Mouse (Mus musculus): ENCODE data around the gene Mon2.

Gene Mon2

DNA sequence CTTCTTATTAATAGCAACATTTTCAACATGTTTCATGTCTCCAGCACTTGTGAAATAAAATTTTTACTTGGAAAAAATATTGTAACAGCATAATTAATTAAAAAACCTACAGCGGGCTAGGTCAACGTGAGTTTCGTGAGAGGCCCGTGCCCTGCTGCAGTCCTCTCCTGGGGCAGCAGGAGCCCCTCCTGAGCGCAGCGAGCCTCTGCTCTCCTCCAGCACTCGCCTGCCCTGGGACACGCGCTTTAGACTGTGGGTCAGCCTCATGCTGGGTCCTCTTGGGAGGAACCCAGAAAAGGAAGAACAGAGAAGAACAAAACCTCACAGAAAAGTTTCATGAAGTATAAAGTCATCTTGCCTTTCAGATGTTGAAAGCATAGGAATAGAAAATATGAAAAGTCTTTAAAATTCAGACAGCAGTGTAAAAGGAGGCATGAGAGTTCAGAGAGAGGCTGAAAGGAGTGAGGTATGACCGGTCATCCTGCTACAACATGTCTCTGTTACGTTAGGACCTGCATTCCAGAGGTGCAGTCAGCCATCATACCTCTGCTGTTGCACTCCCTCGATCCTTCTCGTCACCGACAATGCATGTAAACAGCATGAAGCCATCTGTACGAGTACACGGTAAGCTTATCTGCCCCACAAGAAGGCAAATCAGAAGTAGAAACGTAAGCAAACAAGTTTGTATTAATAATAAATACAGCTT is 81.8 kb downstream of the Mon2 start:
- CTCF ChIA-PET: no interaction called here

DNA sequence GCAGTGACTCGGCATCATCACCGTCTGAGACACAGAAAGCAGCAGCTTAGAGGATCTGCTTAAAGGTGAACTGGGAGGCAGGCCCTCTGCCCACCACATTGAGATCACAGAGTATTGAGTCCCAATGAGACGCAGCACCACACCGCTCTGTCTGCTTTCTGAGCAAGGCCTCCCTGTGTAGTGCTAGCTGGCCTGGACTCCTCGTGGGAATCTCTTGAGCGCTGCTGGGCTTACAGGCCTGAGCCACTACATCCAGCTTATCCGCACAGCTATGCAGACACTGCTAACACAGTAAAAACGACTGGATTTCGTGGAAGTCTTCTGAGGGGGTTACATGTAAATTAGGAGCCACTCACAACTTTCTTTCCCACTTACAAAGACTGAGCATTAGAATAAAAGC is 84.7 kb downstream of the Mon2 start:
- CTCF ChIA-PET: interaction anchor here (0.6 kb wide), 1 partner anchor 193 kb away, joined by 7 read pairs; no protein-coding TSS in a partner anchor

DNA sequence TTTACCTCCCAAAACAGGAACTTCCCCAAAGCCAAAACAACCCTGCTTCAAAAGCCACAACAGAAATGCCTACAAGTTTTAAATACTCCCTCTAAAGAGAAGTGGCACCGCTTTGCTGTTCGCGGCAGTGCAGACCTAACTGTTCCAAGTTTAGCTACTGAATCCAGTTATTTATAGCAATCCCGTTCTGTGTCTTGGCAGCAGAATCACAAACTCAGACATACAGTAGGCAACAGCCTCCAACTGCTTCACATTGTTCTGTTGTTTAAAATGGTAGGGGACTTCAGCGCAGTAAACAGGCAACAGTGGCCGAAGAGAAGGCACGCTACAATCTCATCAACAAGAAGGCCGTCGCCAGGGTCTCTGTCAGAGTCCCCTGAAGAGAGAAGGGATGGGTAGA is 85.3 kb downstream of the Mon2 start:
- CTCF ChIA-PET: interaction anchor here (0.6 kb wide), 1 partner anchor 192 kb away, joined by 7 read pairs; no protein-coding TSS in a partner anchor

DNA sequence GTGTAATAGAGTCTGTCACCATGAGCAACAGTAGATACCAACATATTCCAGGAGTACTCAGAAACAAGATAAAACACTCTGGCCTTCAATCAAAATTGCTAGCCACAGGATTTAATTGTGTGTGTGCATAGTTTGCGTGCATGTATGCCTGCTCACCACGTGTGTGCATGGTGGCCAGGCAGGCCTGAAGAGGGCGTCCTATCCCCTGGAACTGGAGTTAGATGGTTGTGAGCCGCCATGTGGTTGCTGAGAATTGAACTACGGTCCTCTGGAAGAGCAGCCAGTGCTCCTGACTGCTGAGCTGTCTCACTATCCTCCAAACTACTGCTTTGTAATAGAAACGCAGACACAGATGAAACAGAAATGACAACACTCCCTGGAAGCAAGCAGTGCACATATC is 85.7 kb downstream of the Mon2 start:
- CTCF ChIA-PET: no interaction called here

DNA sequence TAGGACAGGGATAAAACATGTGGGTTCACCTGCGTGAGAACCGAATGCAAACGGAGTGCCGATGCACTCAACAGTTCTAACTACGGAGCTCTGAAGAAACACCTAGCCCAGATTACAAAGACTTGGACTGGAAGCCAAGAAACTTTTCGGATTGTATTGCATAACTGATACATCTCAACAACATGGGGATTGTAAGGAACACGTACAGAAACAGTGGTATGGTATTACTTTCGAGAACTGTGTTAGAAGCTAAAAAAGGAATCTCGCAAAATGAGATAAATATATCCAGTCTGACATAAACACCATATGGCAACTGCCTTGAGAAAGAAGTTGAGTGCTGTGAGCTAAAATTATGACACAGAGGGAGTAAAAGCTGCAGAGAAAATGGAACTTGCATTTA is 86.4 kb downstream of the Mon2 start:
- CTCF ChIA-PET: no interaction called here

DNA sequence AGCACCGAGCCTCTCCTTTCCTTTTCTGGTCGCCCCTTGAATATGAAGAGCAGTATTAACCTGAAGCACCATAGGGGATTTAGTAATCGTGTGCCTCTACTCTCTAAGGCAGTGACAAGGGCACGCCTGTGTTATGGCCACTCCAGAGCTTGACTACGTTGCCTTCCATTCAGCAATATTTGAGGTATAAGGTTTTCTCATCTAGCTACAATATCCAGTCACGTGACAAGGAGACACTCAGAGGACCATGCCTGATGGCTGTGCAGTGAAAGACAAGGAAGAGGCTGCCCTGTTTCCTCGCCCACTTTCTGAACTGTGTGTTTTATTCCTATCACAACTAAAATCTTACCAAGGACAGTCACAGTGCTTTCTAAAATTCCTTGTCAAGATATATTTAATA is 87.9 kb downstream of the Mon2 start:
- CTCF ChIA-PET: no interaction called here

DNA sequence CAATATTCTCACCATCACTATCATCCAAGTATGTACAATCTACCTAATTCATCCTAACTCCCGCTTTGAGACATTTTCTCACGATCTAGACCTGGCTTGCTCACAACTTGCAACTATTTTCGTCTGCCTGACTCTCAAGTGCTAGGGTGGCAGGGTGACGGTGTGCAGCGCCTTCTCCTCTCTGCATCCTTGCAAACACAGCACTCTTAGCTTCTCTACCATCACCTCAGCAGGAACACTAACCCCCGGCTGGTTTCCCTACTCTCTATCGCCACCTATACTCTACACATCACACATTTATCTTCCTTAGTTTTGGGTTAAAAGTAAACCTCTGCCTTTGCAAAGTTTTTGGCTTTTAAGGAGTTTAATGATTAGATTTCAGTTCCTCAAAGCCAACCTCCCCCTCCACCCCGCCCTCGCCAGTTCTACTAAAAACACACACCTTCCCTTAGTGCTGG is 88.6 kb downstream of the Mon2 start:
- CTCF ChIA-PET: interaction anchor here (0.6 to 0.8 kb wide), 2 partner anchors 12 to 180 kb away, joined by 3 read pairs; no protein-coding TSS in a partner anchor

DNA sequence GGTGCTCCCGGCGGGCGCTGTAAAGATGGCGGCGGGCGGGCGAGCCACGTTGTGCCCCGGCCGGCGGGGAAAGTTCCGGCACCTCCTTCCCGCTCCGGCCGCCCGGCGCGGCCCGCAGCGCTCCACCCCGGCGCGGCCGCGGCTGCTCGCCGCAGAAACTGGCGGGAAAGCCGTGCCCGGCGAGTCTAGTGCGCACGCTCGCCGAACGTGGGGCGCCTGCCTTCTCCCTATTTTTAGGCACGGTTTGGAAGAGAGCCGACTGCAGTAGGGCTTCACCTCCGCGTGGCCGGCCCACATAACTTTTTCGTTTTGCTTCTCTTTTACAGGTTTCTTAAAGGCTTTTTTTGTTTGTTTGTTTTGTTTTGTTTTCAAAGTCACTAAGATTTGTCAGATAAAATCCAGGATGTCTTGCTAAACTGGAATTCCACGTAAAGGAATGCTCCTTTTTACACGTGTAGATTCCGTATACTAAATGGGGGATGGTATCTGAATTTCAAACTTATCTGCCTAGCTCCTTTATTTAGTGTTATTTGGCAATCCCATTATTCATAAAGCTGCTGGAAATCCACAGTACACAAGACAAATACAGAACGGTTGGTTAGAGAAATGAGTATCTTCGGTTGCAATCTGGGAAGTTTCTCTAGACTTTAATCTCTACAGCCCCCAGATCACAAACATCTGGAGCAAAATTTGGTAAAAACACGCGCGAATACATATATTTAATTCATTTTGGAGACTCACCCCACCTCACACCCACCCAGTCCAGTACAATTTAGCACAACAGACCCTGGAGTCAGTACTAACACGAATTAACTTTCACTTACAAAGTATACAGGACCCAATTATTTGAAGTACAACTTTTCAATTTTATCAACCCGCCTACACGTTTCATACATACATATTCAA is 89.7 kb downstream of the Mon2 start:
- CTCF ChIA-PET: interaction anchor here (0.7 kb wide), 1 partner anchor 31 kb away, joined by 3 read pairs; no protein-coding TSS in a partner anchor

DNA sequence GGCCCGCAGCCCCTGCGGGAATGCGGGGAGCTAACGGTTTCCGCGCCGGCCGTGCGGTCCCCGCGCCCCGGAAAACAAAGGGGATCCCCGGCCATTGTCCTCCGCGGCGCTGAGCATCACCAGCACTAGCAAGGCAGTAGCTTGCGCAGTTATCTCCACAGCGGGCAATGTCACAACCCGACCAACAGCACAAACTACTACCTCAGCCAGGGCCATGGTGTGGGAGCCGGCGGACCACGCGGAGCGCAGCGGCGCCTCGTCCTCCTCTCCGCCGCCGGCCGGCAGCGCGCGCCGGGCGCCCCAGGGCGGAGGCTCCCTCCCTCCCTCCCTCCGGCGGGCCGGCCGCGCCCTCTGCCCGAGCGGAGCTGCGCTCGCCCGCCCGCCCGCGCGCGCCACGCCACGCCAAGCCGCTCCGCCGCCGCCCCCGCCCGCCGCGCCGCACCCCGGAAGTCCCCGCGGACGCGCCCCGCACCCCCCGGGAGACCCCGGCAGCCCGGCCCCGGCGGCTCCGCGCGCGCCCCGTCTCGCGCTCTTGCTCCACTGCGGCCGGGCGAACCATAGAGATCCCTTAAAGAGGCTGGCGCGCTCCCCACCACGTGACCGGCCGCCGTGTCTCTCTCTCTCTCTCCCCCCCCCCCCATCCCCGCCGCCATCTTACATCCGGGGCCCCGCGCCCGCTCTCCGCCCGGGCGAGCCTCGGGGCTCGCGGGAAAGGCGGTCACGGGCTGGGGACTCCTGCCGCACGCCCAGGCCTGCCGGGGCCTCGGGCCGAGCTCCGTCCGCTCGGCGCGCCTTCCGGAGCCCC is 90.6 kb downstream of the Mon2 start:
- CTCF ChIA-PET: interaction anchor here (0.7 kb wide), 1 partner anchor 32 kb away, joined by 3 read pairs; no protein-coding TSS in a partner anchor

DNA sequence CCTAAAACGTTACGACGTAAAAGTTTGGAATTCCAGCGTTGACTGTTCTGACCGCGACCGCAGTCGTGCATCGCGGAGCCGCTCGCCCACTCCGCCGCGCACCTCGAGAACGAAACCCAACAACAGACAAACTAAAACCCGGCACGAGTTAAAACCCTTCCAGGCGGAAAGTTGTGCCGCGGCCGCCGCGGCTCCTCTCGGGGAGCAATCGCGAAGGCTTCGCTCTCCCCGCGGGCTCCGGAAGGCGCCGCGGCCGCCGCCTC is 91.1 kb downstream of the Mon2 start:
- CTCF ChIA-PET: no interaction called here

DNA sequence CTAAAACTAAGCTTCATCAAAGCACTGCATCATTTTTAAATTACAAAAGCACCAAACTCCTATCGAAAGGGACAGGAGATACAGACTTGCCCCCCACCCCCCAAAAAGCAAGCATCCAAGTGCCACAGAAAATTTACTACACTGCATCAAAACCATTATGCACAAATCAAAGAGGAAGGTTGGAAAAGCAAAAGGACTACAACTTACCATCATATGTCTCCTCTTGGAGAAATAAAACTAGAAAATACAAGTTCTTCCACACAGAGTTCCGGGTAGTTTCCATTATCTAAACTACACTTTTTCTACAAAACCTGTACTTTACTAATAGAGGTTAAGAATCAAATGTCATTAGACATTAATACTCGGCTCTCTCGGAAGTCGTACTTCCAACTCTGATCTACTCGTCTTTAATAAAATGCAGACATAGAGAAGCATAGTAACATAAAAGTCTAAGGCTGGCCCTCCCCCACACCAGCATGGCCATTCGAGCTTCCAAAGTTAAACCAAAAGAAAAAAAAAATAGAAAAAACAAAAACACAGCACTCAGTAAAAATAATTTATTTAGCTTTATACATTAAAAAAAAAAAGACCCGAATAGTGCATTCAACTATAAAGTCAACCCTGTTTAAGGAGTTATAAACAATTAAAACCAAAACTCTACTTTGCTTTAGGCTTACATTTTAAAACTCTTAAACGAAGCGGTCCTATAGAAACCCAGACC is 91.6 kb downstream of the Mon2 start:
- CTCF ChIA-PET: interaction anchor here (0.5 kb wide), 1 partner anchor 202 kb away, joined by 3 read pairs; no protein-coding TSS in a partner anchor

DNA sequence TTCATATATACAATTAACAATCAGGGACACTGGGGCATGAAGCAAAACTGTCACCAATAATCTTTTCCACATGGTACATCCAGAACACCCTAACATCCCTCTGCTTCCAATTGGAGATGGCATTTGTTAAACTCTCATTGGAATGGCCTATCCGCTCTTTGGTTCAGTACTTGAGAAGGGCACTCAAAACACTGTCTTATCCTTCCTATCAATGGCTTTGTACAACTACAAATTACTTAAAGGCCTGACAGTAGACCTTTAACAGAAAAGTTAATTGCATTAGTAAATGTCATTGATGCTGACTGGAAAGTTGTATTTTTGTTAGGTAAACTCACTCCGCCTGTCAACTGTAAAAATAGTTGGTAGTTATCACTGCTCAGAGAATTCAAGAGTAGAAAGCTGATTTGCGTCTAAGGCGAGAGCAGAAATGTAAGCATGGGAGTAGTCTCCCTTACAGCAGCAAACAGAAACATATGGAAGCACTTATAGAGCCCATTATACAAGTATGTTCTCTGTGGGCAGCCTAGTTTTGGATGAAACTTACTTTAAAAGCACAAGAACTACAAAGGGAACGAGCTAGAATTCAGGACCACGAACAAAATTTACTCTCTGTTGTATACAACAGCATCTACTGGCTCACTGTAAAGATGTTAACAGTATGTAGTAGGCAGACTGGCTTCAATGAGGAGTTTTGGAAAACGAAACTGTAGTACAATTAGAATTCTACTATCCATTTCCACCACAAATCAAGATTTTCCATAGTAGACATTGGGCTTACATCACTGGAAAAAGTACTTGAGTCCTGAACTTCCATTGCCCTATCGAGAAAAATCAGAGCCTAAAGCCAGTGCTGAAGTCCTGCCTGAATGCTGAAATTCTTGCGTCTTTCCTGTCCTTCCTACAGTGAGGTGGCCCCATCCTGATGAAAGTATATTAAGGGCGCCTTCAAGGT is 92.5 kb downstream of the Mon2 start:
- CTCF ChIA-PET: interaction anchor here (0.5 kb wide), 1 partner anchor 202 kb away, joined by 3 read pairs; no protein-coding TSS in a partner anchor

DNA sequence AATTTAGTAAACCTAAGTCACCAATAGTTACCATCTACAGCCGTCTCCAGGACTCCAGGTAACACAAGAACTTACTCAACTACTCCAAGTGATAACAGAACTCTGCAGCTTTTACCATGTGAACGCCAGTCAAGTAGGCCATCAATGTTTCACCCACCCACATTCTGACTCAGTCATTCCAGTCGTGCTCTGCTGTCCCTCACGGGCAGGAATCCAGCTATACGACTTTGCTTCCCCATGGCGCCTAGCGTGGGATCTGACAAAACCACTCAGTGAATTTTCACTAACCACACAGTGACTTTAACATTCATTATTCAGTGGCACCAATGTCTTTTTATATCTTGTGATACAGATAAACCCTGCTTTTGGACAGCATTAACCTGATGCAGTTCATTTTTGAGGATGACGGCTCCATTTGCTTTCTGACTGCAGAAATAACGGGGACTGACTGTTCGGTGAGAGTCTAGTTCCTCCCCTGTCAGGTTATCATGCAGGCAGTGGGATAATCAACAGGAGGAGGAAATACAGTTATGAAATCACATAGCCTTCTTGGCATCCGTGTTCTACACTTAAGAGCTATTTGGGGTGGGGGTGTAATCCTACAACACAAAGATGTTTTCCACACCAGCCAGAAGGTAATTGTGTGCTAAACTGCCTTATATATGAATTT is 93.3 kb downstream of the Mon2 start:
- CTCF ChIA-PET: interaction anchor here (0.6 kb wide), 2 partner anchors 19 to 862 kb away, joined by 4 to 14 read pairs; no protein-coding TSS in a partner anchor

DNA sequence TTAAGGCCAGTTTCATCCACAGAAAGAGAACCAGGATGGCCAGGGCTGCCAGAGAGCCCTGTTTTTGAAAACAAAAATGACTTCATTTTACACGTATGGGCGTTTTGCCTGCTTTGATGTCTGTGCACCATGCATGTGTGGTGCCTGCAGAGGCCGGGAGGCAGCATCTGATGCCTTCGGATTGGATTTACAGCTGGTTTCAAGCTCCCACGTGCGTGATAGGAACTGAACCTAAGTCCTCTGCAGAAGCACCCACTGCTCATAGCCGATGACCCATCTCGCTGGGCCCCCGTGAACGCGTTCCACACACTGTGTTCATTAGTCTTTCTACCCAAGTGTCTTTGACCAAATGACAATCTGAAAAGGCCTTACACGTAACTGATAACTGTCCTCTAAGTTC is 96.2 kb downstream of the Mon2 start:
- CTCF ChIA-PET: no interaction called here

DNA sequence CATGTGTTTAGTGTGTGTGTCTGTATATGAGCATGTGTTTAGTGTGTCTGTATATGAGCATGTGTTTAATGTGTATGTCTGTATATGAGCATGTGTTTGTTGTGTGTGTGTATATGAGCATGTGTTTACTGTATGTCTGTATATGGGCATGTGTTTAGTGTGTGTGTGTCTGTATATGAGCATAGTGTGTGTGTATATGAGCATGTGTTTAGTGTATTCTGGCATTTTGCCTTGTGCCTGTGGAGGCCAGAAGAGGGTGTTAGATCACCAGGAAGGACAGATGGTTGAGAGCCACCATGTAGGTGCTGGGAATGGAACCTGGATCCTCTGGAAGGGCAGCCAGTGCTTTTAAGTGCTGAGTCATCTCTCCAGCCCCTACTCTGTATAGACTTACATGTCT is 96.9 kb downstream of the Mon2 start:
- CTCF ChIA-PET: no interaction called here

DNA sequence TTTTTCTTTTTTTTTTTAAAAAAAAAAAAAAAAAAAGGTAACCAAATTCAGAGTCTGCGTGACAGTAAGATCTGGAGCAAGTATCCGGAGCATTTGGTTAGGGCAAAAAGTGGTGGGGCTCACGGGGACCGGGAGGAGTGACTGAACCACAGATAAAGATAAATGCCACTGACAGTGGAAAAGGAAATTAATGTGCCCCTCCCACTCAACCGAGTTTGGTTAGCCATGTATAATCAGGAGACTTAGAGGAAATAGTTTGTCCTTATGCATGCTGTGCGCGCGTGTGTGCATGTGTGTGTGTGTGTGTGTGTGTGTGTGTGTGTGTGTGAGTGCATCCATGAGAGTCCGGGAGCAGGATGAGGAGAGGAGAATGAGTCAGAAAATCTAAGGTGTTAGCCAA is 100.3 kb downstream of the Mon2 start:
- CTCF ChIA-PET: no interaction called here

DNA sequence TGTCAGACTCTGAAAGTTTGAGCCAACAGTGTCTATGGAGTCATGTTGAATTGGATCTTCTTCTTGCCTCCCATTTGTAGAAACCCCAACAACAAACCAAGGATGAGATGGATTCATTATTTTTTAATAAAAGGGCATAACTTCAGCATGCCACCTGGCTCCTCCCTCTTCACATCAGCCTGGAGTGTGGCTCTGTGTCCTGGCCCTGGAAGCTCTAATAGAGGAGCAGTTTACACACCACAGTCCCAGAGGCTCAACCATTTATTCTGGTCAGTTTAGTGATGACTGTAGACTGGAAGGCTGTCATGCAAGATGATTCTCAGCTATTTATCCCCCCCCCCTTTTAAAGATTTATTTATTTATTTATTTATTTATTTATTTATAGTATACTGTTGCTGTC is 103.1 kb downstream of the Mon2 start:
- CTCF ChIA-PET: interaction anchor here (1.1 kb wide), 1 partner anchor 33 kb away, joined by 4 read pairs; no protein-coding TSS in a partner anchor

DNA sequence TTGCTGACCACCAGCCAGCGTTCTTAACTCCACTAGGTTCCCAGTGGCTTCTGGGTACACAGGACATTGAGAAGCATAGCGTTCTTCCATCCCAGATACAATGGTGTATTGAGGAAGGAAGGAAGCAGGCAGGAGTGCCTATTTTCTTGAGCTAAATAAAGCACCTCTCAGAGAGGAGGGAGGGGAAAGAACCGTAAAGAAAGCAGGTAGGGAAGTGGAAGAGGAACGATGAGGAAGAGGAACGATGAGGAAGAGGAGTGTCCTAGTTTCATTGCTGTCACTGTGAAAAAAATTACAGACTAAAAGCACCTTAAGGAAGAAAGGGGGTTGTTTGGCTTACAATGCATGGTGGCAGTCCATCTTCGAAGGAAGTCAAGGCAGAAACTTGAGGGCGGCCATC is 106.1 kb downstream of the Mon2 start:
- CTCF ChIA-PET: no interaction called here

DNA sequence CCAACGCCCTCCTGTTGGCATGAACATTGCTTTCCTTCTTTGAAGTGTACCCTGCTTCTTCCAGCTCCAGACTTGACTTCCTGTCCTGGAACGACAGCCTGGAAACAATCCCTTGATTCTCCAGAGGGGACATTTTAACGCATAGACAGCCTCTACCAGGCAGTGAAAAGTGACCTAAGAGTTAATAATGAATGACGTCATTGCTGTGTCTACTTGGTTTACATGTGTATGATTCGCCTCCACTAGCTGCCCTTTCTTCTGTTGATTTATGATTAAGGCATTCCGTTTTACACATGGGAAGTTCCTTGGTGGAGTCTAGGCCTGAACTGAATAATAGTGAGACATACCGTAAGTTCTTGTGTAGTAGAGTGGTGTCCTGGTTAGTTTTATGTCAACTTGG is 109.9 kb downstream of the Mon2 start:
- CTCF ChIA-PET: interaction anchor here (0.6 kb wide), 1 partner anchor 159 kb away, joined by 4 read pairs; no protein-coding TSS in a partner anchor
